Mouse (Mus musculus): ENCODE results near the gene Gm10409.
"Not testable (repeated sequence)": the region's sequence is repeated elsewhere in the genome, so short reads cannot be mapped to it uniquely, and the experiment has no call there.

The Gm10409 gene

DNA sequence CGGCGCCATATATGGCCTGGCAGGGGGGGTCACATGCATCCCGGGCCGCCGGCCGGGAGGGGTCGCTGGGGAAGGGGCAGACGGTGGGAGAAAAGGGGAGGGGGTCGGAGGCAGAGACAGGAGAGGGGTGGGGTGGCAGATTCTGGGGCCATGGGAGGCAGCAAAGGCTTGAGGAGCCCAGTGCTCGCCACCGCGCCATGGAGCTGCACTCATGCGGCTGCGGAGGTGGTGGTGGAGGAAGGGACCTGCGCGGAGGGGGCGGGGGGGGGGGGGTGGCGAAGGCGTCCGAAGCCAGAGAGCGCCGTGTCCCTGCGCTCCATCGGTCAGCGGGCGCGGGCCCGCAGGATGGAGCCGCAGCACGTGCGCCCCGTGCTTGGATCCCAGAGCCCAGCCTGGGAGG, at the start of gene Gm10409:
Gm10409 (plus strand) TSS at position 301 of the 400 bp plus-strand sequence.
- DNase-seq: not testable (repeated sequence)

DNA sequence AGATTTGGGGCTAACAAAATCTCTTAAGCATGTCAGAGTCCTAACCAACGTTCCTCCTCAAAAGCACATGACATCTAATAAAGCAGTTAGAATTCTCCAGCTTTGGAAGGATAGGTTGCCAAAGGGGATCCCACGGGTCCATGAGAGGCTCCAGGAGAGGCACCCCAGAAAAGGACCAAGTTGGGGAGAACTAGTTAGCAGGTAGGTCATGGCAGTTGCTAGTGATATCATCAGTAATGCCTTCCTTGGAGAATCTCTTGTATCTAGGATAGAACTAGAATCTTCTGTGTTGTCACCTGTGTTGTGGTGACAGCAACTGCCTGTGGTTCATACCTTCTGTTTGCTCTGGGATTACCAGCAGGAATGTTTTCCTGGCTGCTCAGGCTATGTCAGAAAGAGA, 17.6 kb upstream of the Gm10409 start, which contains the start of gene Gm10413:
Gm10413 (plus strand) TSS at position 301 of the 400 bp plus-strand sequence.
- DNase-seq: not testable (repeated sequence)

DNA sequence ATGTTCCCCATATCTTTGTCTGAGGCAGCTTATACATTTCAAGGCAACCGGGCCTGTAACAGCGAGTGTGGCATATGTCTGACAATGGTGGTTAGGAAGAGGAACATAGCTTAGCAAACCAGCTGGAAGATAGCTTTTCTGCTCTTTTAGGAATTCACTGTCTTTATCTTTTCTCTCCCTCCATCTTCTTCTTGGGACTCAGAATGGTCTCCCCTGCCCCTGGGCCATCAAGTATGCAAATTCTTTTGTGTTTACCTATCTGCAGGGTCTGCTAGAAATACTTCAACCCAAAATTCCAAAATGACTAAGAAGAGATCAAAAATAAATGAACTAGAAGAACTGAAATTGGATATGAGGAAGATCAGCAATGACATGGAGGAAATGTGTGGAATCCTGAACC, 15.4 kb downstream of the Gm10409 start, which contains the start of gene Gm3005:
Gm3005 (plus strand) TSS at position 301 of the 400 bp plus-strand sequence.
- DNase-seq: not testable (repeated sequence)

DNA sequence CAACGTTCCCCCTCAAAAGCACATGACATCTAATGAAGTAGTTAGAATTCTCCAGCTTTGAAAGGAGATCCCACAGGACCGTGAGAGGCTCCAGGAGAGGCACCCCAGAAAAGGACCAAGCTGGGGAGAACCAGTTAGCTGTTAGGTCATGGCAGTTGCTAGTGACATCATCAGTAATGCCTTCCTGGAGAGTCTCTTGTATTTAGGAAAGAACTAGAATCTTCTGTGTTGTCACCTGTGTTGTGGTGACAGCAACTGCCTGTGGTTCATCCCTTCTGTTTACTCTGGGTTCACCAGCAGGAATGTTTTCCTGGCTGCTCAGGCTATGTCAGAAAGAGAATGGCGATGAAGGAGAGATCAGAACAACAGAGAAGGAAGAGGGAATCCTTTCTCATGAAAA, 36.7 kb downstream of the Gm10409 start, which contains the start of gene Gm10408:
Gm10408 (plus strand) TSS at position 301 of the 400 bp plus-strand sequence.
- DNase-seq: not testable (repeated sequence)
